Mouse (Mus musculus) heart, adult 2 months (tissue): ENCODE measurements around the gene Abhd2. TPM values are rescaled to one million over a fixed set of nuclear protein-coding genes. Genes with fewer than 3 reads are reported as not detected.
A peak's percentile ranks its signal among the peaks of the same experiment; 100 is the strongest.

Experiments
- DNase-seq, 2 experiments: peaks; one replicate each; pipeline ENCODE4 v3.0.0; 2021
- H3K27ac ChIP-seq: fragments of 200-600 bp; 2 replicates; pipeline ENCODE4 v1.8.1; 2022
- H3K27me3 ChIP-seq: fragments of 200-500 bp; 2 replicates; pipeline ENCODE4 v1.6.1; 2012; ENCODE audit warnings: mild to moderate bottlenecking, low read length, inconsistent platforms, mixed read lengths; ENCODE audit not compliant: control insufficient read depth, insufficient read depth
- H3K36me3 ChIP-seq: fragments of 200-500 bp; 2 replicates; pipeline ENCODE4 v1.6.1; 2012; ENCODE audit warnings: low read length, inconsistent platforms; ENCODE audit not compliant: control insufficient read depth, insufficient read depth
- H3K4me1 ChIP-seq: fragments of 200-500 bp; 2 replicates; pipeline ENCODE4 v1.6.1; 2011; ENCODE audit warnings: low read length; ENCODE audit not compliant: control insufficient read depth, insufficient read depth
- H3K4me3 ChIP-seq: fragments of 200-600 bp; 2 replicates; pipeline ENCODE4 v1.8.1; 2022
- H3K79me2 ChIP-seq: fragments of 200-500 bp; replicated peaks from 2 replicates; pipeline ENCODE4 v1.6.1; 2012; ENCODE audit warnings: mild to moderate bottlenecking, inconsistent platforms, low read length, moderate library complexity, mixed read lengths; ENCODE audit not compliant: control insufficient read depth, insufficient read depth
- H3K9ac ChIP-seq: fragments of 200-500 bp; 2 replicates; pipeline ENCODE4 v1.6.1; 2012; ENCODE audit warnings: low read depth, mild to moderate bottlenecking, control low read depth, inconsistent platforms, low read length, mixed read lengths
- CTCF ChIP-seq: fragments of 200-600 bp; IDR thresholded peaks from 2 replicates; pipeline ENCODE4 v1.8.1; 2022; ENCODE audit warnings: antibody characterized with exemption, mild to moderate bottlenecking, moderate library complexity
- EP300 ChIP-seq: fragments of 200-500 bp; IDR thresholded peaks from 2 replicates; pipeline ENCODE4 v1.6.1; 2011; ENCODE audit warnings: low read depth, low read length, control low read depth; ENCODE audit not compliant: insufficient read depth
- POLR2A ChIP-seq: fragments of 200-500 bp; IDR thresholded peaks from 2 replicates; pipeline ENCODE4 v1.6.1; 2011; ENCODE audit warnings: mild to moderate bottlenecking, low read depth, low read length, control low read depth; ENCODE audit not compliant: insufficient read depth
- WGBS: fragments of 180-500 bp; shearing (Covaris S2); methylation state at CpG from one replicate; pipeline ENCODE4 v1.1.7; 2018; 5-methylcytosine and 5-hydroxymethylcytosine counted together
- intact Hi-C: fragments of 180-260 bp; cut with DNase I; formaldehyde crosslinking; loops from one replicate; pipeline ENCODE4 v1.15.1; 2025
- polyA plus RNA-seq: library from polyadenylated mRNA; depleted of rRNA; stranded (reverse); fragments of >200 nt; gene quantifications from 2 replicates; pipeline ENCODE4 v1.2.3, GENCODE M21; 2012
- total RNA-seq, 2 experiments: library from RNA; stranded (reverse); gene quantifications; 2 replicates each; pipeline ENCODE4 v1.2.3; 2021

Abhd2 gene
- total and polyA plus RNA-seq, 3 experiments = 8.4 to 36.3 (median 33.8) TPM

DNA sequence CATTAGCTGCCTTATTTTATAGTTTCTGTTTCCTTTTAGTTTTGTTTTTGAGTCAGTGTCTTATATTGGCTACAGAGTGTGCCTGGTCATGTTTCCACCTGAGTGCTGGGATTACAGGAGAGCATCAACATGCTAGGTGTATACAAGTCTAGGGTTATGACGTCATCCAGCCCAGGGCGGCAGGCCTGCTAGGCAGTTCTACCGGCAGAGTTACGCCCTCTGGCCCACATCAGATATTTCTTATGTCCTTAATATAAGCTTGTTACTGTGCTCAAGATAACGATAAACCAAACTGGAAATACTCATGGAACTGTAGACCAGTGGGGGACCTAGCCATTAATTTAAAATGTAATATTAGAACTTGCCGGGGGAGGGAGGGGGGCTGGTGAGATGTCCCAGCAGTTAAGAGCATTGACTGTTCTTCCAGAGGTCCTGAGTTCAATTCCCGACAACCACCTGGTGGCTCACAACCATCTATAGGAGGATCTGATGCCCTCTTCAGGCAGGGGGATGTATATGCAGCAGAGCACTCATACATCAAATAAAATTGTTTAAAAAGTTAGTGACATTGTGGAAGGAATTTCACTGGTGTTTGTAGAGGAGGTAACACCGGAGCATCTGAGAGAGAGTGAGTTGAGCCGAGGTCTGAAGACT is 120.0 kb downstream of the Abhd2 start:
- WGBS = 55% methylated on average over 9 of the region's 9 CpGs
- Histone ChIP-seq H3K4me1 (peaks cover 1% of the 10 kb centered on the region; the same call in 1 of the 2 replicates), H3K27ac (no peak overlapping the region), H3K27me3 (no peaks in the 10 kb centered on the region), H3K9ac (no peak overlapping the region), H3K79me2 (no peaks in the 10 kb centered on the region), H3K36me3 (no peaks in the 10 kb centered on the region), H3K4me3 (peak overlapping the region; percentile 58; the same call in 1 of the 2 replicates)
- TF ChIP-seq EP300 (no peak), POLR2A (no peak), CTCF (peak; percentile 49)
- no peak for DNase-seq
- intact Hi-C loops = loop anchor here (2.0 kb wide), 1 partner anchor 72 kb away; no protein-coding TSS in a partner anchor

GRCm38 (mm10) chr7:79393924-79394323 is 120.9 kb downstream of the Abhd2 start:
- TF ChIP-seq POLR2A = no peak
- TF ChIP-seq CTCF = no peak
- TF ChIP-seq EP300 = no peak
- Histone ChIP-seq H3K27ac (no peak overlapping the region), H3K27me3 (no peaks in the 10 kb centered on the region), H3K4me3 (no peak overlapping the region), H3K79me2 (no peaks in the 10 kb centered on the region), H3K4me1 (peaks cover 1% of the 10 kb centered on the region; the same call in 1 of the 2 replicates), H3K36me3 (no peaks in the 10 kb centered on the region), H3K9ac (no peak overlapping the region)
- intact Hi-C loops = loop anchor here (2.0 kb wide), 1 partner anchor 71 kb away; no protein-coding TSS in a partner anchor
- WGBS = 93% methylated on average over 7 of the region's 7 CpGs
- DNase-seq = no peak

DNA sequence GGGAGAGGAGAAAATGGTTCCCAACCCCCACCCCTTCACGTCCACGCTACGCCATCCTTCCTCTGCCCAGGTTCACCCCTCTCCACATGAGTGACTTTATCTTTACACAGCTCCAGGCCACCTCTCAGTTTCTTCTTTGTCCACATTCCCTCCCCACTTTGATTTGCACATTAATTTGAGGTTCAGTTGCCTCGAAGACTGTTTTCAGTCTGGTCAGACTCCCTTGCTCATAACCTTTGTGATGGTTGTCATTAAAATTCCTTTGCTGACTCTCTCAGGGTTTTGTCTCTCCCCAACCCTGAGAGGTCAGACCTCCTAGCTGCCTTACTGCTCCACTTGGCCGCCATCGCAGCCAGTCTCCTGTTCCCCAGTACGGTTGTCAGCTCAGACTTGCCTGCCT is 121.7 kb downstream of the Abhd2 start:
- no peaks in the 10 kb centered on the region for H3K27me3 ChIP-seq
- no peak overlapping the region for H3K27ac ChIP-seq
- H3K79me2 ChIP-seq = no peaks in the 10 kb centered on the region
- no peak overlapping the region for H3K9ac ChIP-seq
- intact Hi-C loops = no loop called here
- no peak for DNase-seq
- no peak for TF ChIP-seq POLR2A
- TF ChIP-seq EP300 = no peak
- no peak for TF ChIP-seq CTCF
- WGBS = 72% methylated on average over 7 of the region's 7 CpGs
- H3K36me3 ChIP-seq = no peaks in the 10 kb centered on the region
- H3K4me3 ChIP-seq = no peak overlapping the region
- H3K4me1 ChIP-seq = peaks cover 1% of the 10 kb centered on the region; the same call in 1 of the 2 replicates

DNA sequence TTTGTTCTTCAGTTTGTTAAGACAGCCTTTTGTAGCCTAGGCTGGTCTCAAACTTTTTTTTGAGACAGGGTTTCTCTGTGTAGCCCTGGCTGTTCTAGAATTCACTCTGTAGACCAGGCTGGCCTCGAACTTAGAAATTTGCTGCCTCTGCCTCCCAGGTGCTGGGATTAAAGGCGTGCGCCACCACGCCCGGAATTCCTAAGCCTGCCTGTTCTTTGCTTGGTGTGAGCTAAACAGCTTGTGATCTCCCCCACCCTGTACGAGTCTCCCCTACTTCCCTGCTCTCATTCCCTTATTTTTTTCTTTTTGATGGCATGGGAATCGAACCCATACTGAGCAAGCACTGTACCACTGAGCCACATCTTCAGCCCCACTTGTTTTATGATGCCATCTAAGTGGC is 122.2 kb downstream of the Abhd2 start:
- intact Hi-C loops = no loop called here
- H3K4me3 ChIP-seq = no peak overlapping the region
- no peak overlapping the region for H3K9ac ChIP-seq
- no peaks in the 10 kb centered on the region for H3K79me2 ChIP-seq
- no peaks in the 10 kb centered on the region for H3K36me3 ChIP-seq
- WGBS = 81% methylated on average over 7 of the region's 7 CpGs
- no peak overlapping the region for H3K27ac ChIP-seq
- H3K27me3 ChIP-seq = no peaks in the 10 kb centered on the region
- H3K4me1 ChIP-seq = peaks cover 1% of the 10 kb centered on the region; the same call in 1 of the 2 replicates
- TF ChIP-seq POLR2A = no peak
- TF ChIP-seq EP300 = no peak
- TF ChIP-seq CTCF = no peak
- DNase-seq = no peak

- Histone ChIP-seq H3K4me3 (no peak overlapping the region), H3K27me3 (no peaks in the 10 kb centered on the region), H3K9ac (no peak overlapping the region), H3K79me2 (no peaks in the 10 kb centered on the region), H3K27ac (no peak overlapping the region), H3K36me3 (no peaks in the 10 kb centered on the region), H3K4me1 (no peaks in the 10 kb centered on the region)
- no peak for TF ChIP-seq CTCF
- TF ChIP-seq POLR2A = no peak
- TF ChIP-seq EP300 = no peak
- no peak for DNase-seq
- intact Hi-C loops = no loop called here
- 82% methylated on average over 10 of the region's 10 CpGs for WGBS
Measured at GRCm38 (mm10) chr7:79397446-79397963, 124.5 kb downstream of the Abhd2 start.

GRCm38 (mm10) chr7:79398426-79398825 is 125.4 kb downstream of the Abhd2 start:
- Histone ChIP-seq H3K27ac (no peak overlapping the region), H3K27me3 (no peaks in the 10 kb centered on the region), H3K79me2 (no peaks in the 10 kb centered on the region), H3K36me3 (no peaks in the 10 kb centered on the region), H3K9ac (no peak overlapping the region), H3K4me3 (no peak overlapping the region), H3K4me1 (no peaks in the 10 kb centered on the region)
- no peak for TF ChIP-seq CTCF
- no peak for TF ChIP-seq POLR2A
- no peak for TF ChIP-seq EP300
- WGBS = 78% methylated on average over 8 of the region's 8 CpGs
- intact Hi-C loops = no loop called here
- DNase-seq = no peak
